Mouse (Mus musculus) cerebellum, adult 2 months (tissue): ENCODE data around the gene Rassf1.

ENCODE experiments used
- CTCF ChIP-seq: fragments of 200-500 bp; IDR thresholded peaks from 2 replicates; pipeline ENCODE4 v1.5.1; 2011; ENCODE audit warnings: low read depth, mild to moderate bottlenecking, control low read depth, low read length, moderate library complexity, borderline replicate concordance; ENCODE audit not compliant: insufficient read depth
- POLR2A ChIP-seq: fragments of 200-500 bp; IDR thresholded peaks from 2 replicates; pipeline ENCODE4 v1.6.1; 2011; ENCODE audit warnings: low read length, control low read depth, borderline replicate concordance; ENCODE audit not compliant: insufficient read depth

GRCm38 (mm10) chr9:107555701-107556100 lies 4.3 kb downstream of the Rassf1 start:
- no peak for TF ChIP-seq POLR2A
- no peak for TF ChIP-seq CTCF
